Mouse (Mus musculus): ENCODE results near the gene Gnai2. TPM values are rescaled to one million over a fixed set of nuclear protein-coding genes. Genes with fewer than 3 reads are reported as not detected.

Gene Gnai2
- polyA plus RNA-seq, 1 experiment = 1,017 TPM

DNA sequence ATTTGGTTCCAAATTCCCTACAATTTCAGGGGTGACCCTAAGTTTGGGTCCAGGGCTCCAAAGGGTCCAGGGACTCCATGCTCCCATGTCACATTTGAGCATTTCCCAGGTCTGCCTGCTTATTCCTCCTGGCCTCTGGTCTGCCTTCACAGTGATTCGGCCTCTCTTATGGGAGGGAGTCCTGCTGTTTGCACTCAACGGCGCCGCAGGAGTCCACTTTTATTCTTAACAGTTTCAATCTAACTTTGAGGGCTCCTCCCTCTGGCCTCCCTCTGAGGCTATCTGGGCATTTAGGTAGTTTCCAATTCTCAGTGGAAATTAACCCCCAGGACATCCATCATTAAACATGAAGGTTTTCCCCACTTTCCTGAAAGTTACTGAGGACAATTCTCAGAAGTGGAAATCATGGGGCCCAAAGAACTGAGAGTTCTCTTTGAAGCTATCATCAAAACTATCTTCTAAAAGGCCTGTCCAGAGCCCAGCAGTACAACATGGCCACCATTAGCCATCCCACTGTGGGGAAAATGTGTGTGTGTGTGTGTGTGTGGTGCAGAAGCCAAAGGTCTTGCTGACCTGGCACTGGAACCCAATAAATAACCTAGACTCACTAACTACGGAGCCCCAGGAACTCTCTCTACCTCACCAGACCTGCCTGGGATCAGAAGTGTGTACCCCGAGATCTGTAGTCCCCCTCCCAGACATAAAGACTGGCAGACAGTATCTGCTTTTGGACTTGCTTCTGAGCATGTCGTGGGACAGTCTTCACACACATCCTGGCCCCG, 40.7 kb downstream of the Gnai2 start:
- H3K4me3 ChIP-seq (ENCODE audit: insufficient read depth, low read length) = no peak overlapping the region
- H3K4me1 ChIP-seq (ENCODE audit: control insufficient read depth, insufficient read depth, low read length) = peaks cover 21% of the 10 kb centered on the region
- TF ChIP-seq CTCF (IDR thresholded peaks at IDR 0.05; ENCODE audit: low read depth, low read length) = no peak
- TF ChIP-seq POLR2A (IDR thresholded peaks at IDR 0.05; ENCODE audit: borderline replicate concordance, low read depth, low read length) = no peak
- H3K27ac ChIP-seq (ENCODE audit: insufficient read depth, low read depth, low read length) = no peak overlapping the region

GRCm38 (mm10) chr9:107593101-107593976, 41.8 kb downstream of the Gnai2 start:
- Histone ChIP-seq H3K4me1 (ENCODE audit: control insufficient read depth, insufficient read depth, low read length) (peaks cover 28% of the 10 kb centered on the region), H3K27ac (ENCODE audit: insufficient read depth, low read depth, low read length) (no peak overlapping the region), H3K4me3 (ENCODE audit: insufficient read depth, low read length) (no peak overlapping the region)
- TF ChIP-seq CTCF (IDR thresholded peaks at IDR 0.05; ENCODE audit: low read depth, low read length) (no peak), POLR2A (IDR thresholded peaks at IDR 0.05; ENCODE audit: borderline replicate concordance, low read depth, low read length) (no peak)

GRCm38 (mm10) chr9:107590773-107591060, 44.5 kb downstream of the Gnai2 start:
- H3K27ac ChIP-seq (ENCODE audit: insufficient read depth, low read depth, low read length) = no peak overlapping the region

DNA sequence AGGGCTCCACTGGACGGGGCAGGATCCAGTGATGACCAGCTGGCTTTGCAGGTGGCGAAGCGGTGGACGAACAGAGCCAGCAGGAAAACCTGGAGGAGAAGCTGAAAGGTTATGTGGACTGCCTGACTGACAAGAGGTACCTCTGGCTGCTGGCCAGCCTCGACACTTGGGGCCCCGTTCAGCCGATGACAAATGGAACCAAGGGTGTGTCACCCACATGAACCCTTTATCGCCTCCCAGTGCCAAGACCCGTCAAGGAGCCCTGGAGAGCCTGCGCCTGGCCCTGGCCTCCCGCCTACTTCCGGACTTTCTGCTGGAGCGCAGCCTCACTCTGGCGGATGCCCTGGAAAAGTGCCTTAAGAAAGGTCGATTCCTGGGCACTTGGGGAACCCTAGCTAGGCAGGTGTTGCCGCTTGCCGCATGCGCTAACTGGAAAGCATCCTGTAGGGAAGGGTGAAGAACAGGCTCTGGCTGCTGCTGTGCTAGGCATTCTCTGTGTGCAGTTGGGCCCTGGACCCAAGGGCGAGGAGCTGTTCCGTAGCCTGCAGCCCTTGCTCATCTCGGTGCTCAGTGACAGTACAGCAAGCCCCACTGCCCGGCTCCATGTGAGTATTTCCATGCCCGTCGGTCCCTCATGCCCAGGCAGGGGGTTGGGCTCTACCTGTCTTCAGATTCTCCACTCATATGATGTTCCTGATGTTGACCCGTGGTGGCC, 45.0 kb downstream of the Gnai2 start:
- H3K4me3 ChIP-seq (ENCODE audit: insufficient read depth, low read length) = no peak overlapping the region
- TF ChIP-seq POLR2A (IDR thresholded peaks at IDR 0.05; ENCODE audit: borderline replicate concordance, low read depth, low read length) = no peak
- no peak for TF ChIP-seq CTCF (IDR thresholded peaks at IDR 0.05; ENCODE audit: low read depth, low read length)
- H3K4me1 ChIP-seq (ENCODE audit: control insufficient read depth, insufficient read depth, low read length) = peaks cover 14% of the 10 kb centered on the region
- no peak overlapping the region for H3K27ac ChIP-seq (ENCODE audit: insufficient read depth, low read depth, low read length)

More at GRCm38 (mm10) chr9:107590773-107591060, 44.5 kb downstream of the Gnai2 start:
- TF ChIP-seq POLR2A (IDR thresholded peaks at IDR 0.05; ENCODE audit: borderline replicate concordance, low read depth, low read length) (no peak), CTCF (IDR thresholded peaks at IDR 0.05; ENCODE audit: low read depth, low read length) (no peak)
- Histone ChIP-seq H3K4me3 (ENCODE audit: insufficient read depth, low read length) (no peak overlapping the region), H3K4me1 (ENCODE audit: control insufficient read depth, insufficient read depth, low read length) (peaks cover 14% of the 10 kb centered on the region)

- no peak for TF ChIP-seq CTCF (IDR thresholded peaks at IDR 0.05; ENCODE audit: low read depth, low read length)
- TF ChIP-seq POLR2A (IDR thresholded peaks at IDR 0.05; ENCODE audit: borderline replicate concordance, low read depth, low read length) = no peak
These were observed 47.1 kb downstream of the Gnai2 start for GRCm38 (mm10) chr9:107587833-107588639.

GRCm38 (mm10) chr9:107586974-107587832, 48.0 kb downstream of the Gnai2 start, which contains the start of gene Ifrd2:
Gene Ifrd2 (plus strand): TSS chr9:107587642.
- Histone ChIP-seq H3K4me1 (ENCODE audit: control insufficient read depth, insufficient read depth, low read length) (peaks cover 14% of the 10 kb centered on the region), H3K27ac (ENCODE audit: insufficient read depth, low read depth, low read length) (peak within 1 kb of the TSS; percentile 54), H3K4me3 (ENCODE audit: insufficient read depth, low read length) (peak within 1 kb of the TSS; percentile 79)
- no peak for TF ChIP-seq POLR2A (IDR thresholded peaks at IDR 0.05; ENCODE audit: borderline replicate concordance, low read depth, low read length)
- no peak for TF ChIP-seq CTCF (IDR thresholded peaks at IDR 0.05; ENCODE audit: low read depth, low read length)

More at GRCm38 (mm10) chr9:107587833-107588639, 47.1 kb downstream of the Gnai2 start:
- Histone ChIP-seq H3K4me1 (ENCODE audit: control insufficient read depth, insufficient read depth, low read length) (peaks cover 14% of the 10 kb centered on the region), H3K27ac (ENCODE audit: insufficient read depth, low read depth, low read length) (peak overlapping the region; percentile 54), H3K4me3 (ENCODE audit: insufficient read depth, low read length) (peak overlapping the region; percentile 79)

GRCm38 (mm10) chr9:107586504-107586903, 48.7 kb downstream of the Gnai2 start:
- no peak for TF ChIP-seq POLR2A (IDR thresholded peaks at IDR 0.05; ENCODE audit: borderline replicate concordance, low read depth, low read length)
- no peak for TF ChIP-seq CTCF (IDR thresholded peaks at IDR 0.05; ENCODE audit: low read depth, low read length)
- H3K4me1 ChIP-seq (ENCODE audit: control insufficient read depth, insufficient read depth, low read length) = peaks cover 17% of the 10 kb centered on the region
- H3K27ac ChIP-seq (ENCODE audit: insufficient read depth, low read depth, low read length) = no peak overlapping the region
- H3K4me3 ChIP-seq (ENCODE audit: insufficient read depth, low read length) = peak overlapping the region; percentile 55; the same call in 1 of the 2 replicates

- Histone ChIP-seq H3K4me3 (ENCODE audit: insufficient read depth, low read length) (no peak overlapping the region), H3K4me1 (ENCODE audit: control insufficient read depth, insufficient read depth, low read length) (peaks cover 21% of the 10 kb centered on the region), H3K27ac (ENCODE audit: insufficient read depth, low read depth, low read length) (no peak overlapping the region)
- TF ChIP-seq CTCF (IDR thresholded peaks at IDR 0.05; ENCODE audit: low read depth, low read length) (no peak), POLR2A (IDR thresholded peaks at IDR 0.05; ENCODE audit: borderline replicate concordance, low read depth, low read length) (no peak)
These were observed 52.0 kb downstream of the Gnai2 start for GRCm38 (mm10) chr9:107583174-107583573.
